Mouse (Mus musculus): ENCODE measurements around the gene Paqr7. TPM values are rescaled to one million over a fixed set of nuclear protein-coding genes. Genes with fewer than 3 reads are reported as not detected.

Paqr7 gene
- total RNA-seq, 2 experiments from 2014 or later: 50.0 to 51.9 TPM

DNA sequence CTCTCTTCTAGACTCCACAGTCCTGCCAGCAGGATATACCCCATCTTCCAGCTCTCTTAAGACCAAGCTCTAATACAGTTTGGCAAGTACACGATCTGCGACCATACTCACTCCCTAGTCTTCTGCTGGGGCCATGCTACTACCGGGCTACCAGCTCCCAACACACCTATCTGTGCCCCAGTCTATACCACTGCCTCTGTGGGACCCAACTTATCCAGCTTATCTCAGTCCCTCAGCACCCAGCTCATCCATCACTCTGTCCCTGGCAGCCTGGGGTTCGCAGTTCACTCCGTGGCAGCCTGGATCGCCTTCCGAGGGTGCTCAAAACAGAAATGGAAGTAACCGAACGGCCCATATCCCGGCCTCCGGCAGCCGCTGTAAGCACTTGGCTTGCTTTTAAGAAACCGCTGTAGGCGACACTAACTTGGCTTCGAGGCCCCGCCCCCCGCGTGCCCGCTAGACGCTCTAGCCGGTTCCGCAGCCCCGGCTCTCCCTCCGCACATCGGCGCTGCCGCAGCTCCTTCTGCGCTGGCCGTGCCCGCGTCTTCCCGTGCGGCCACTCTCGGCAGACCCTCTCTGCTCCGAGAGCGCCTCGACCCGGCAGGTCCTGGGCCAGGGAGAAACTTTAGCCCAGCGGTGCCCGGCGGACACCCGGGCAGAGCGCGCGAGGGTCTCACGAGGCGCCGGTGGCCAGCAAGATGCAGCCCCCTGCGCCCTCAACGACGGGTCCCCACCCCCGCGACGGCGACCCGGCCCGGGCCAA, 37.8 kb downstream of the Paqr7 start:
- peak; percentile 45 to 65 for DNase-seq (ENCODE audit: low spot score in 2 of 2)

DNA sequence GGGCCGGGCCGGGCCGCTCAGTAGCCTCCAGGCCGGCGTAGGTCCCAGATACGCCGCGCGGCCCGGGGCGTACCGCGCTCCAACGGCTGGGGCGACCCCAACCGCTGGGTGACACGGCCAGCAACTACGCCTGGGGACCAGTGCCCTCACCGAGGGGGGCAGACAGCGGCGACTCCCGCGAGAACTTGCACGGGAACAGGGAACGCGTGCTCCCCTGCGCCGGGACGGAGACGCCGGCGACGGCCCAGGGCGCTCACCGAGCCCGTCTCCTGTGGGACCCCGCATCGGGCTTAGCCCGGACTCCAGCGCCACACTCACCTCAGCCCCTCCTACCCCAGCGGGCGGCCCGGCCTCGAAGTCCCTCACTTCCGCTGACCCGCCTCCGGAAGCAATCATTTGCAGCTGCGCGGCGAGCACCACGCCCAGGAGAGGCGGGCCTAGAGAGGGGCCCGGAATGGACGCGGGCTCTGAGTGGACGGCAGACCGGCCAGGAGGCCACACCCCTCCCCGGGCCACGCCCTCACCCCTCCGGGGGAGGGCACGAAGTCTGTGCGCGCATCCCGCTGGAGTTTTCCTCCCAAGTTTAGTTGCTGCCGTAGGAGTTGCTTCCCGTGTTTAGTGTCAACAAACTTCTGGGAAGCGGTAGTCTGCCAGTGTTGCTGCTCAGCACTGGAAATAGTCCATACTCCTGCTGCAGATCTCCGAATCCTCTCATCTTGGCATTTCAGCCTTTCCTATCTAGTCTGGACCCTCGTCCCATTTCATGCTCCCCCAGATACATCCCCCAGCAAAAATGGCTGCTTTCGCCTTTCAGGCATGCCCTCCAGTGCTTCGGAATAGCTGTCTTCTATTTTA, 38.7 kb downstream of the Paqr7 start, which contains the start of gene Mtfr1l:
TSS of gene Mtfr1l (minus strand) at position 456 of the 855 bp plus-strand sequence.
- peak; percentile 94 to 96 for DNase-seq (ENCODE audit: low spot score in 2 of 2)

DNA sequence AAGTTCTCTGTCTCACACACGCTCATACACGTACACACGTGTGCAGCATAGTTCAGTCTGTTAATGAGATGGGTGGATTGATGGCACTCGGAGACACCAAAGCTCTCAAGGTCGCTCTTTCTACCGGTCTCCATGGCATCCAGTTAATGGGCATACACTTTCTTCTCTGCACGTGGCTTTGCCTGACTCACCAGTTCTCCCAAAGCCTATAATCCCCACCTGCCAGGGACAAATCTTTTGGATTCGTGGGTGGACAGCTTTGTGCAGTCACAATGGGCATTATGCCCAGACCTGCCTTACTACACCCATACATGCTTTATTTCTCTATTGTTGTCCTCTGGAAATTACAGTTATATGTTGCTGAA, 39.3 kb downstream of the Paqr7 start:
- DNase-seq (ENCODE audit: low spot score in 2 of 2): peak in 1 of 2 experiments; percentile 32

DNA sequence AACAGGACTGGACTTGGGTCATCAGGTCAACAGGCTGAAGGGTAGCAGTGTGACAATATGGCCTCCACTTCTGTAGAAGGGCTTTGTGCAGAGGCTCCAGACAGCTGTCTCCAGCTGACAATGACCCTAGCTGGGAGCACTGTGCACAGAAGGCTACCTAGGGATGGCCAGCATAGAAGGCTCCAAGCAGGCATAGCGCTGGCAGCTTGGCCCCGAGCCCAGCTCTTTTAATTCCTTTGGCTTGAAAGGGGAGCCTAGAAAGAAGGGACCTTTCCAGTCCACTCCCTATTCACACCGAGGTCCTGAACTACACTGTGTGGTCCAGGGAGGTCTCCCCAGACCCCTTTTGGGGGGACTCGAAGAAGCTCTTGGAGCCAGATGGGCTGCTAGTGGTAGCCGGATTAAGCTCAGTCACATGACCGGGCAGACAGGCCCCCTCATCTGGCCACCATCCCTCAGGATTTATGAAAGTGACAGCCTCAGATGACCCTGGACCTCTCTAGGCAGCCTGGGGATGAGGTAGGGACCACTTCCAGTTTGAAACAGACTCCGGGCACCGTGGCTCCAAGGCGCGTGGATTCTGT, 42.6 kb downstream of the Paqr7 start:
- no peak for DNase-seq (ENCODE audit: low spot score in 2 of 2)

DNA sequence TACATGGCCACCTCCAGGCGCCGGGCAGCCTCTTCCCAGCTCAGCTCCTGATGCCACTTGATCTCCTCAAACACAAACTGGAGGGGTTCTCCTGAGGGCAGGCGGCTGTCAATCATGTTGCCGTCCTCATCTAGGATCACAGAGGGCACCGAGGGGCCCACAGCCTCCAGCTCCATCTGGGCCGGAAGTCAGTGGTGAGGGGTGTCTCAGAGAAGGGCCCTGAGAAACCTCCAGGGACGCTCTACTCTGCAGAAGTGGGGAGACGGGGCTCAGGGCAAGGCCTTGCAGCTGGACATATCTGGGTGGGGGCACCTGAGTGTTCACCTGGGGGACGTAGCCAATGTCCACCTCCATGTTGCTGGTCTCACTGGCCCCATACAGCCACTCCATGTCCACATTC, 46.2 kb downstream of the Paqr7 start:
- DNase-seq (ENCODE audit: low spot score in 2 of 2): no peak

DNA sequence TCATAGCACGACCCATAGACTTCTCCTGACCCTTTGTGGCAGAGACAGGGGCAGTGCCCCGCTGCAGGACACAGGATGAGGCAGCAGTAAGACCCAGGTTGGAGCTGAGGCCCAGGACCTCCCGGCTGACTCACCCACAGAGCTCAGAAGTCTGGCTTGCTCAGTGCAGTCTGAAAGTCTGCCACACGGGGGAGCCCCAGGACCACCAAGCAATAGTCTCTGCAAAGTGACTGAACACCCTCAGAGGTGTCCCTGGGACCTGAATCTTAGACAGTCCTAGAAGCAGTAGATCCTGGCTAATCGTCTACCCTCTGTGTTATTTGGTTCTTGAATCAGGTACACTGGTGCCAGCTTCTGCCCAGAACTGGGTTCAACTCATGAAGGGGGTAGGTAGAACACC, 46.8 kb downstream of the Paqr7 start:
- peak; percentile 98 to 99 for DNase-seq (ENCODE audit: low spot score in 2 of 2)

DNA sequence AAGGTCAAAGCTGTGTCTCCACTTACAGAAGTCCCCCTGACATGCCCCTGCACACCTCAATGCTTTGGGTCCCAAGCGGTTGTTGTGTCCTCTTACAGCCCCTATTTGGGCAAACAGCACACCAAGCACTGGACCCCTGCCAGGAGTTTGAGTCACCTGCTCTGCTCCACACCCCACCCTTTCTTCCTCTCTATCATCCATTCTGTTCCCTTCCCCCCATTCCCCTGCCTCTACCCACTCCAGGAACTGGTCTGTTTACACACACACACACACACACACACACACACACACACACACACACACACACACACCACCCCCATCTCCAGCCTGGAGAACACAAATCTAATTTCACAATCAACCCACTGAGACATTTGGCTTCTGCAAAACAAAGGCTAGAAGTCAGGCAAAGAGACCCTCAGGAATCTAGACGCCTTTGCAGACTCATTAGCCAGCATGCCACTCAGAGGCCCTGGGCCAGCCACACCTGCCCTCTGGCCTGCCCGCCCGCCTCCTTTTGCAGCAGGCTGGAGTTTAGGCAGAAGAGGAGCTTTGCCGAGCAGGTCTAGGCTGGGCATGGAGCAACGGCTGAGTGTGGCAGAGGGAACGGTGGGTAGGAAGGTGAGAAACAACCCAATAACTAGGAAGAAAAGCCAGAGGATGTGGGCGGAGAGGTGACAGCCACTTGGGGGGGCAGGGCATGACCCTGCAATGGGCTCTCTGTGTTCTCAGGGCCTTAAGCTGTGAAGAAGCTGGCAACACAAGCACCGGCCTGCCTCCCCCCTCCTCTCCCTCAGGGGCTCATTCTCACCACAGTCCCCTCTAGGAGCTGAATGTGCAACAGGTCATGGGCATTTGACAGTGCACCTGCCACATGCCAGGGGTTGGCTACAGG, 50.6 kb downstream of the Paqr7 start:
- no peak for DNase-seq (ENCODE audit: low spot score in 2 of 2)

DNA sequence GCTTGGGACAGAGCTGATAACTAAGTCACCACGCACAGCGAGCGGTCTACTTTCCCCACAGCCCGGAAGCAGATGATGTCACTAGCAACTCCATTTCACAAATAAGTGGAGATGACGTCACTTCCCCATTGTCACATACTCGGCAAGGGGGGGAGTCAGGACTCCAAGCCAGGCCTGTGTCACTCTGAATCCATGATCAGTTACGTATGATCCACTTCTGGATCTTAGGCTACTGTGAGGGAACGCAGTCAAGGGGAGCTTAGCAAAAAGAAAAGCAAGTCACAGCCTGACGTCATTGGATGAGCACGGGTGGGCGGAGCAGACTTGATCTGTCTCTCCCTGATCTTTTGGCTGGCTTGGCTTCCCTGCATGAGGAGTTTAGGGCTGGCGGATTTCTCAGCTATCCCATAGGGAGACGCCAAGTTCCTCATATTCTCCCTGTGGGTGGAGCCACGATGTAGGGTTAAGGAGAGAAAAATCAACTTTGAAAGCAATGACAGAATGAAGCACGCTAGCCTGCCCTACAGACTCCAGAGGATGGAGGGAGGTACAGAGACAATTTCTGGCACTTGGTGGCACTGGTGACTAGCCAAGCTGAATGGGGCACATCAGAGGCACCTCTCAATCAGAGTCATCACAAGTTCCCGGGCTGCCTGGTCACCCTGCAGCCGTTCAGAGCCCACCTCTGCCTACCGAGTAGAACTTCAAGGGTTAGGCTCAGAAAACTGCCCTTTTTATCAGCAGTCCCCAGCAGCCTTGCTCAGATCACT, 51.9 kb downstream of the Paqr7 start:
- DNase-seq (ENCODE audit: low spot score in 2 of 2): no peak

DNA sequence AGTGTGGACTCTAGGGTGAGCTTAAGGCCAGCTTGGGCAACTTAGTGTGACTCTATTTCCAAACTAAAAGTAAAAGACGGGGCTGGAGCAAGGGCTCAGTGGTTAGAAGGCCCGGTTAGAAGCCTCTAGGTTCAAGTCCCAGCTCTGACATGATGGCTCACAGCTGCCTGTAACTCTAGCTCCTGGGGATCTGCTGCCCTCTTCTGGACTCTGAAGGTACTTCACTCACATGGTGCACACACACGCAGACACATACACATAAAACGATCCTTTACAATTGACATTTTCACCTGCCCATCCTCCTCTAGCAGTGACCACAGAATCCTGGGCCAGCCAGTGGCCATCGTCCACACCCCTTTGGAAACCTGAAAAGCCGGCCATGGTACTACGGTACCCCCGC, 53.4 kb downstream of the Paqr7 start:
- DNase-seq (ENCODE audit: low spot score in 2 of 2): no peak

DNA sequence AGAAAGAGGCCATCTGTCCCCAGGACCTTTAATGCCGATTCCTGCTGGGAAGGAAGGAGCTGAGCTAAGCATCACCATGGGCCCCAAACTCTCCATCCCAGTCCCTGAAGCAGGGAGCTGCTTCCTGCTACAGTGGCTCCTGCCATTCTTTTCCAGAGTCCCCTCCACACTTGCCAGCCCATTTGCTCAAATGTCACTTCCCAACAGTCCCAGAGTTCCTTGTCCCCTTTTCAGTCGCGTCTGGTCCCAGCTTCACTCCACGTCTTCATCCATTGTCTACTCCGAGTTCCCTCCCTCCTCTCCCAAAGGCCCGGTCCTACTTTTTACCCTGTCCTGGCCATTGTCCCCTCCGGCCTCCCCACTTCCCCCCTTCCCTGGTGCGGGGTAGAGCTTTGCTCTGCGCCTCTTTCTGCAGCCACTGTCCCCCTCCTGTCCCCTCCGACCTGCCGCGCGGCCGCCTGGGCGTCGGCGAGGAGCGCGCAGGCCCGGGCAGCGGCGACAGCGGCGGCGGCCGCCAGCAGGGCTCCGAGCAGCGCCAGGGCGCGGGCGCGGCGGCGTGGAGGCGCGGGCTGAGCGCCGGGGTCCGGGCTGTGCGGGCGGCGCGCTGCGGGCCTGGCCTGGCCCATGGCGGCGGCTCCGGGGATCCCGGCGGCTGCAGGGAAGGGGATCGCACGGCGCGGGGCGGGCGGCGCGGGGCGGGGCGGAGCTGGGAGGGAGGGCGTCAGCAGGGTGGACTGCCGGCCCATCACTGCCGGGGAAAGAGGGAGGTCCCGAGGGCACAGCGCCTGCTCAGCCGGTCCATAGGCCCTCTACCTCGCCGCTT, 55.2 kb downstream of the Paqr7 start, which contains the start of gene Selenon:
TSS of gene Selenon (minus strand) at position 673 of the 823 bp plus-strand sequence.
- DNase-seq (ENCODE audit: low spot score in 2 of 2): peak; percentile 46 to 70

DNA sequence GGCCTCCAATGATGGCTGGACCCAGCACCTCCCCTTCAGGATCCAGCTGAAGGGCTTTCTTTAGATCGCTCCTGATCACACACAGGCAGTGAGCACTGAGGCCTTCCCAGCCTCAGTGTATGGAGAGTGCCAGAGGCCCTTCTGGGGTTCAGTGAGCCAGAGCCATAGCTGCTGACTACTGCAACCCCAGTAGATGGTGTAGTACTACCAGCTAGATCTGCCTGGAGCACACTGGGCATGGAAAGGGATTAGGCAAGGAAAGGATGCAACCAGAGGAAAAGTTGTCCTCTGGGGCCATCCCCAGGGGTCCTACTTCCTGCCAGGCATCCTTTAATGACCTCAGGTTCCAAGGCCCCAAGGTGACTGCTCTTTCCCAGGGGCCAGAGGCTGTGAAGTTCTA, 57.1 kb downstream of the Paqr7 start:
- no peak for DNase-seq (ENCODE audit: low spot score in 2 of 2)

DNA sequence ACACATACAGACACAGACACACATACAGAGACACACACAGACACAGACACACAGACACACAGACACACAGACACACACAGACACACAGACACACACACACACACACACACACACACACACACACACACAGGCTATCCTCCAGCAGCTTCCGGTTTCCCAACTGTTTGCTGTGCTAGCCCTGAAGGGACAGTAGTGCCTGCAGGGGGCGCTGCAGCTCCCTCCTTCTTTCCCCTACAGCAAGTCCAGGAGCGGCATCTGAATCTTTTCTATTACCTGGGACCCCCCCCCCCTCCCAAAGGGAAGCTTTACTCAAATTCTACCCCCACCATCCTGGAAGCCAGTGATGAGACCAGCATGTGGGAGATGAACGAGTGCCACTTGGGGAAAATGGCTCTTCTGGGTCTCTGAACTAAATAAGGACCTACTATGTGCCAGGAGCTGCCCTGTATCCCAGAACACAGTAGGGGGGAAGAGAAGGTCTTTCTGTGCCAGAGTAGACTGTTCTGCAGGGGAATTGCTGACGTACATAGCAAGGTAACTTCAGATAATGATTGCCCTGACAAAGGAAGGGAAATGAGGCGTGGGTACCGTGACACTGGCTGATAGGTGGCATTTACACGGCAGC, 59.6 kb downstream of the Paqr7 start:
- peak; percentile 51 to 63 for DNase-seq (ENCODE audit: low spot score in 2 of 2)

DNA sequence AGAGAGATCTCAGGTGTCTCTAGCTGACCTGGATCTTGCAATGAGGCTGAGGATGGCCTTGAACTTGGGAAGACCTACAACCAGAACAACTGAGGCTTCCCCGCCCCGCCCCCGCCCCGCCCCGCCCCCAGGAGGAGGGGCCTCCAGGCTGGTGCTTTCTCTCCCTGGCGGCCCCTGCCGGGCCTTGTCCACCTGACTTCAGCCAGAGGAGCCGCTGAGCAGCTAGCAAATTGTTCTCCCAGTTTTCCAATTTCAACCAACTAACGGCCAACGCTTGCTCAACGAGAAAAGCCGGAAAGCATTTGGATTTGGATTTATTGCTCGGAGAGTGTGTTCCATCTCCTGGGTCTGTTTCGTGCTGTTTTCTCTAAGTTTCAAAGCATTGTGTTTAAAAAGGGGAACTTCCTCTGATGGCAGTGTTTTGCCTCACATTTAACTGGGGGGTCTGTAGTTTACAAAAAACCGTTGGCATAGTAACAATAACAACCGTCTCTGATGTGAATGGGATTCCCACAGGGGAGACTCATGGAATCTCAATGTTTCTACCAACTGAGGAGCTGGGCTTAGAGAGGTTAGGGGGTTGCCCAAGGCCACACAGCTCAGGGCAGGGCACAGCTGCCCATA, 61.2 kb downstream of the Paqr7 start:
- no peak for DNase-seq (ENCODE audit: low spot score in 2 of 2)

DNA sequence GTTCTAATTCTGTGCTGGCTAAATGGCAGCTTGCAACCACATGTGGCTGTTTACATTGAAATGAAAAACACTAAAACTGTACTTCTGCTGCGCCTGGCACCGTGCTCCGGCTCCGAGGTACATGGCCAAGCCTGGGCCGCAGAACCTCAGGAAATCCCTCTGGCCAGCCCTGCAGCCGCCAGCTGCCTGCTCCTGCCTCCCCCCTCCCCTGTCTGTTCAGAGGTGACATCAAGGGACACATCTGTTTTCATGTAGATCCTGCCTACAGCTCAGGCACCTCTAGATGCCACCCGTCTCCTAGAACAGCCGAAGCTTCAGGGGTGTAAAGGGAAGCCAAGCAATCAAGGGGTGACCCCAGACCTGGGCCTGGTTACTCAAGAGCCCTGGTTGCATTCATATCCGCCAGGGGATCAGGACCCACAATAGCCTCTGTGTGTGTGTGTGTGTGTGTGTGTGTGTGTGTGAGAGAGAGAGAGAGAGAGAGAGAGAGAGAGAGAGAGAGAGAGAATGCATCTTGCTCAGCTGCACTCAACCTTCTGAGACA, 62.1 kb downstream of the Paqr7 start:
- no peak for DNase-seq (ENCODE audit: low spot score in 2 of 2)

DNA sequence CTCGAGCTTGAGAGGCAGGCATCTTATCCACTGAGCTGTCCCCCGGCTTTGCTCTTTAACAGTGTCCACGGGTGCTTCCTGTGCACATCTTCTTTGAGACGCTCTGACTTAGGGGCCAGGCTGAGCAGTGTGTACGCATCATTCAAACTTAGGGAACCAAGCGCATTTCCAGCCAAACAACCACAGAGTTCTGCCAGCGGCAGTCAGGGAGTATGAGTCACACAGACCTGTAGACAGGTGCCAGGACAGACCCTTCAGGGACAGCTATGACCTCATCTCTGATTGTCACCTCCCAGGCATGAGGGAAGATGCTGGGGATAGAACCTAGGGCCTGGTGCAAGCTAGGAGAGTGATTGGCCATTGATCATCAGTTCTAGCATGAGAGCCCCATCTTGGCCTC, 62.7 kb downstream of the Paqr7 start:
- DNase-seq (ENCODE audit: low spot score in 2 of 2): no peak

Measured in layer of hippocampus, postnatal 10 days (tissue).